Mouse (Mus musculus): ENCODE results near the gene Mfge8. TPM values are rescaled to one million over a fixed set of nuclear protein-coding genes. Genes with fewer than 3 reads are reported as not detected.
A peak's percentile ranks its signal among the peaks of the same experiment; 100 is the strongest.

Mfge8 gene
- polyA plus RNA-seq (2017; shearing (Covaris generic)): 10 to 100 TPM; 17.4 to 29.5 TPM

GRCm38 (mm10) chr7:79148711-79149266 lies at the start of gene Mfge8:
Gene Mfge8, minus strand, starts transcription at chr7:79149060.
- peak; percentile 90 for ATAC-seq

- ATAC-seq: no peak
Measured at GRCm38 (mm10) chr7:79194560-79195413, 45.9 kb upstream of the Mfge8 start.

GRCm38 (mm10) chr7:79193936-79194335 lies 45.1 kb upstream of the Mfge8 start:
- ATAC-seq: no peak

GRCm38 (mm10) chr7:79191501-79191900 lies 42.6 kb upstream of the Mfge8 start:
- no peak for ATAC-seq

- peak; percentile 65 for ATAC-seq
Measured at GRCm38 (mm10) chr7:79190592-79190991, 41.7 kb upstream of the Mfge8 start.

- no peak for ATAC-seq
Measured at GRCm38 (mm10) chr7:79189211-79189610, 40.4 kb upstream of the Mfge8 start.

DNA sequence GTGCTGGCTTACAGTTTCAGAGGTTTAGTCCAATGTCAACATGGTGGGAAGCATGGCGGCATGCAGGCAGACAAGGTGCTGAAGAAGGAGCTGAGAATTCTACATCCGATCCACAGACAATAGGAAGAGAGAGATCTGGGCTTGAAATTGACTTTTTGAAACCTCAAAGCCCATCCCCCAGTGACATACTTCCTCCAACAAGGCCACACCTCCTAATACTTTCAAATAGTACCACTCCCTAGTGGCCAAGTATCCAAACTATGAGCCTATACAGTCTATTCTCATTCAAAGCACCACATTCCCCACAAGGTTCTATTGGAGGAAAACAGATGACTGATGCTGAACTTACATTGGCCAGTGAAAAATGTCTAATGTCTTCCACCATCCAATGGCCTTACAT lies 38.7 kb upstream of the Mfge8 start:
- ATAC-seq: no peak

DNA sequence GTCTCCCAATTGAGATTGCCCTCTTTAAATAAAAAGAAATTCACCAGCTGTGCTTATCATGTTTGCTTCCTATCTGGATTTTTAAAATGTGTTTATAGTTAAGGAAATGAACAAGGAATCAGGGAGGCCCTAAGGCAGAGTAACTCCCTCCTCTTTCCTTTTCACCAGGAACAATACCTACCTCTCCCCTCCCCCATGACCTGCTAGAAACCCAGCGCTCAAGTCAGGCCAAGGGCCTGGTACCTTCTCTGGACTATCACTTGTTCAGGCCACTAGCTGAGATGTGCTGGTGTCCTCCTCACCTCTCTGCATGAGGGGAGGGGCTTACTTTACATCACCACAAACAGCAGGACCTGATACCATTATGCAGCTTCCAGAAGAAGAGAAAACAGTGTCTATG lies 34.6 kb upstream of the Mfge8 start:
- no peak for ATAC-seq

- ATAC-seq: no peak
Measured at GRCm38 (mm10) chr7:79173800-79174199, 24.9 kb upstream of the Mfge8 start.

- ATAC-seq: no peak
Measured at GRCm38 (mm10) chr7:79171782-79172181, 22.9 kb upstream of the Mfge8 start.

DNA sequence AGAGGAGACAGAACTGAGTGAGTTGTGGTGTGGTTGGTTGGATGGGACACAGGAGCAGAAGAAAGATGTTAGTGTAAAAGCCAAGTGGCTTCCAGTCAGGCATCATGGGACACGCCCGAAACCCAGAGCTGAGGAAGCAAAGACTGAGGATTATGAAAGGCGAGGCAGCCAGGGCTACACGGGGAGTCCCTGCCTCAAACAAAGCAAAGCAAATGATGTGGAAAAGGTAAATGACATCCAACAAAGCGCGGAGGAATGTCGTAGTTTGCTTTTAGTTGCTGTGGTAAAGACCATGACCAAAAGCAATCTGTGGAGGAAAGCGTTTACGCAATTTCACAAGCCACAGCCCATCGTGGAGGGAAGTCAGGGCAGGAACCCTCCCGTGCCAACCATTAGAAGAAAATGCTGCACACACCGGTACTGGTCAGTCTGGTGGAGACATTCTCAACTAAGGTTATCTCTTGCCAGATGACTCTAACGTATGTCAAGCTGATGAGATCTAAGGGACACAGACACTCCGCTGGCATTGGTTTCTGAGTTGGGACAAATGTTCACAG lies 18.2 kb upstream of the Mfge8 start:
- no peak for ATAC-seq

DNA sequence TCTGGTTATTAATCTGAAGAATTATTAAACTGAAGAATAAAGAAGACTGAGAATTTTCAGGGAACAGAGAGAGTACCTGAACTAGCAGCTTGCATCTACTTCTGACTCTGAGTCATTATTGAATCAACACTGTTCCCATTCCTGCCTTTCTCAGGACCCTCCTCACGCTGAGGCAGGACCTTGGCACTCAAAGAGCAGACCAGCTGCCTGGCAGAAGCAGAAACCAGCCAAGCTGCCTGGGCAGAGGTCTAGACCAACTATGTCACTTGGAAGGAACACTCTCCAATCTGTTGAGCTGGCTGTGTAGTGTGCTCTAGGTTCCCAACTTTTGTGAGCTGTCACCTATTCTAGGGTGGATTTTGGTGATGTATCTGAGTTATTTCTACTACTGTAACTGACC lies 10.5 kb upstream of the Mfge8 start:
- no peak for ATAC-seq

- no peak for ATAC-seq
Measured at GRCm38 (mm10) chr7:79149522-79149921, 662 bp upstream of the Mfge8 start.

- ATAC-seq: no peak
Measured at GRCm38 (mm10) chr7:79147931-79148653, 768 bp downstream of the Mfge8 start.

GRCm38 (mm10) chr7:79147011-79147837 lies 1.6 kb downstream of the Mfge8 start:
- ATAC-seq: no peak

DNA sequence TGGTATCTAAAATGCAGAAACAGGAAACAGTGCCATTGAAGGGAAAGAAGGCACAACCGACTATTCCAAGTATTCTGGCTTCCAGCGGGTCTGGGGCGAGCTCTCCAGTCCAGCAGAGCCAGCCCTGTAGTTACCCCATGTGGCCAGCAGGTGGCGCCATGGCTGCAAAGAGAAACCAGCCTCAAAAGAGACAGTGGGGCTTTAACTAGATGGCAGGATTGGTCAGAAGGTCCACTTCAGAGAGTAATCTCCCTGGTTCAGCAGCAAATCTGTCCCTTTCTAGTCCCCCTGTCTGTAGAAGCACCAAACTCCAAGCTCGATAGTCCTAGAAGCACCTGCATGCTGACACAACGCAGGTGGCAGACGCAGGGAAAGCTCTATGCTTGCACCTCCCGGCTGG lies 8.0 kb downstream of the Mfge8 start:
- no peak for ATAC-seq

DNA sequence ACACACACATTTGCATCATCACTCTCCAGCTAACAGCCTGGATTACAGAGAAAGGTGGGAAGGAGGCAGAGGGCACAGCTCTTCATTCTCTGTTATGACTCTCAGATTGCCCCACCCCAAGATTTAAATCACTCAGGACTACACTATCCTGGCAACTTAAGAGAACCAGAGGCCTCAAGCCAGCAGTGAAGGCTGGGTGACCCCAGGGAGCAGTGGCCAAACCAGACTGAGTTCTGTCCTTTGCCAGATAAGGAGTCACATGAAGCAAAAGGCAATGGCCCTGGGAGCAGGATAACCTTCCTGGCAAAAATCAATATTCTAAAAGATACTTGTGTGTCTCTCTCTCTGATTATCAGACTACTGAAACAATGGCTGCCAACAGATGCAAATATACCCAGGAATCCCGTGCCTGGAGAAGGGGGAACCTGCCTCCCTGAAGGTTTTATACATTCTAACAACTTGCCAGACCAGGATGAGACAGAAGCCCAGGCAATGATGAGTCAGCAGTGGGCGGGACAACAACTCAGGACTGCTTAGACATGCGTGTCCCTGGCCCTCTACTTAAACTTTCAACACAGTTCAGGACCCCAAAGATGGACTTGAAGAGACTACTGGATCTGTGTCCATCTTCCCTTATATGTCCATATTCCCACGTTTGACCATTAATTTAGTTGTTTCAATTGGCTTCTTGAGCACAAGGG lies 8.8 kb downstream of the Mfge8 start:
- no peak for ATAC-seq

GRCm38 (mm10) chr7:79139328-79139824 lies 9.5 kb downstream of the Mfge8 start:
- ATAC-seq: no peak

- ATAC-seq: no peak
Measured at GRCm38 (mm10) chr7:79133391-79133790, 15.5 kb downstream of the Mfge8 start.

DNA sequence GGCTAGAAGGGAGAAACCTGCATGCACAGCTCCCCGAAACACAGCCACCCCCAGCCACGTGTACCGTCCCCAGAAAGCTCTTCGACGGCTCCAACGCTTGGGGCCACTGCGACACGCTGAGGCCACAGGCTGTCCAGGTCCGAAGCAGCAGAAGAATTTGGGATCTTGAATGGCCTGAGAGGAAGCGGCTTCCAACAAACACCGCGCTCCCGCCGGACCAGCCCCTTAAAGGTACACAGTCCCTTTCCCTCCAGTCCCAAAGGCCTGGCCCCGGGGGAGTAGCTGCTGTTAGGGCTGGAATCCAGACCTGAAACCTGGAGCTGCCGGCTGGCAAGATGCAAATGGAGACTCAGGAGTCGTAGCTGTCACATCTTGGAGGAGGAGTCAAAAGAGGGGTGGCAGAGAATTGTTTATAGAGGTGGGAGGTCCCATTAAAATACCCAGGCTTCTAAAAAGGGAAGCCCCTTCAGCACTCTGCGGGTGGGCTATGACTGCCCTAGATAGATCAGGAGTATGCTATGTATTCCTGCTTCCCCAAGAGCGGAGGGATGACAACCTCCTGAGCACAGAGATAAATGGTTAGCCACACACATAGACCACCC lies 17.9 kb downstream of the Mfge8 start, which contains the start of gene Hapln3:
Gene Hapln3 (minus strand): TSS at position 176 of the 602 bp plus-strand sequence.
- no peak for ATAC-seq

- ATAC-seq: no peak
Measured at GRCm38 (mm10) chr7:79130385-79130784, 18.5 kb downstream of the Mfge8 start.

All from CD4-positive, CD25-positive, alpha-beta regulatory T cell, adult 4 months (primary cell).